Mouse (Mus musculus): Measurements from ENCODE around the gene Tll2. TPM values are rescaled to one million over a fixed set of nuclear protein-coding genes. Genes with fewer than 3 reads are reported as not detected.
A peak's percentile ranks its signal among the peaks of the same experiment; 100 is the strongest.

Tll2 gene
- under 1 TPM; 0.54 to 0.61 TPM for total RNA-seq (2021)
- long read RNA-seq, experiment 1, result 0 reads
- long read RNA-seq, experiment 2, result 0 reads

GRCm38 (mm10) chr19:41206811-41207344 lies at the start of gene Tll2:
Tll2 (minus strand) TSS chr19:41206835.
- DNase-seq (ENCODE audit: low spot score in 2 of 2), result peak in 1 of 2 experiments; percentile 44

DNA sequence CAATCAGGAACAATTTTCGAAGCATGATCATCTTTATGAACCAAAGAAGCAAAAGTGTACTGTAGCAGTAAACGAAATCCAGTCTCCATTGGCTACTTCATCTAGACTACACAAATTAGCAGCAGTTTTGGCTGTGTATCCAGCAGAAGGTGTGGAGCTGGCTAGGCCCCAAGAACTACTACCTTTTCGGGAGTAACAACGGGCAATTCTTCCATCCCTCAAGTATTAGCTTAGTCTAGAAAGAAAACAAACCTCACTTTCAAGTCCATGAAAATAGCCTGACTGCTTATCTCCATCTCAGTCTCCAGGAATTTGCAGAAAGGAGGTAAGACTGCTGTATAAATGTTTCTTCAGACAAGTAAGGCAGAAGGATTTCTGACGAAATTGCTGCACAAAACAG lies 47.9 kb upstream of the Tll2 start:
- no peak for DNase-seq (ENCODE audit: low spot score in 2 of 2)

DNA sequence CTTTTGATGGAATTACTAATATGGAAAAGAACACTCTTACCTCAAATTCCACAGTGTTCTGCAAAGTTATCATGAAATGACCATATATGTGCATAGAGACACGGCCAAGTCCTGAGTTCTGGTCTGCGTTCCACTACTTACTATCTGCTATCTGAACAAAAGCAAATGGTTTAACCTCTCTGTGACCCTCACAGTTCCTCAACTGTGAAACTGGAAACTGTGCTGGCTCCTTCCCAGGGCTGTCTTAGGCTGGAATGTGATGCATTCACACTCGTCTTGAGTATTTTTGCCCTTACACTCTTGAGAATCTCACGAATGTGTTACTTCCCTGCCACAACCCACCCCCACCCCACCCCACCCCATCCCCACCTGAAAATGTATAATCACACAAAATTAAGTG lies 42.3 kb upstream of the Tll2 start:
- DNase-seq (ENCODE audit: low spot score in 2 of 2), result no peak

DNA sequence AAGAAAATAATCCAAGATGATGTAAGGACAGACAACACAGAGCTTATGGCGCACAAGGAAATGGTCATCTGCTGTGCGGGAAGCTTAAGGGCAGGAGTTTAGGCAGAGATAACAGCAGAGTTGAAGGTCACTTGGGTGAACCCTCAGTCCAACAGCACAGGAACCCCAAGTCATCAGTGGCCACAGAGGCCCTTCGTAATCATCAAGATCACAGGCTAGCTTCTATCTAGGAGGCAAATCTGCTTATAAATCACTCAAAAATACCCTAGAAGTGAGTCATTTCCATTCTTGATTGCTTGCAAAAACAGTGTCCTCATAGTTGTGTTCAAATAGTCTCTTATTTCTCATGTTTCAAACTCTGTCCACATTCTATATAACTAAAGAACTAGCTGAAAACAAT lies 41.6 kb upstream of the Tll2 start:
- DNase-seq (ENCODE audit: low spot score in 2 of 2), result no peak

GRCm38 (mm10) chr19:41246271-41246670 lies 39.6 kb upstream of the Tll2 start:
- DNase-seq (ENCODE audit: low spot score in 2 of 2), result no peak

GRCm38 (mm10) chr19:41244581-41244980 lies 37.9 kb upstream of the Tll2 start:
- peak in 1 of 2 experiments; percentile 41 for DNase-seq (ENCODE audit: low spot score in 2 of 2)

DNA sequence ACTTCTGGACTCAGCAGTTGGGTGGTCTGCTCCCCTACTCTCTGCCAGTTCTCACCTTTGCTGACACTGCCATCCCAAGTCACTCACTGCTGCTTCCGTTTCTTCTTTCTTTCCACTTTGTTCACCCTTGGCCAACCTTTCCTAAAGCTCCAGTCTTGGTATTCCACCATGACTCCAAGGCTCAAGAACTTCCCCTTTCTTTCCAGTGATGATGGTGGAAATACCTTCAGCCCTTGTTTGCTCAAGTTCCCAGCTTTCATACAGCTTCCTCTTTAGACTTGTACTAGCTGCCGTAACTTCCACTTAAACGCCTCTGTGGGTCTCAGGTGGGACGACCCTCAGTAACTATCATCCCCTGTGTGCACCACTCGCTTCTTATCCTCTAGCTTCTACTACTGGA lies 35.4 kb upstream of the Tll2 start:
- no peak for DNase-seq (ENCODE audit: low spot score in 2 of 2)

DNA sequence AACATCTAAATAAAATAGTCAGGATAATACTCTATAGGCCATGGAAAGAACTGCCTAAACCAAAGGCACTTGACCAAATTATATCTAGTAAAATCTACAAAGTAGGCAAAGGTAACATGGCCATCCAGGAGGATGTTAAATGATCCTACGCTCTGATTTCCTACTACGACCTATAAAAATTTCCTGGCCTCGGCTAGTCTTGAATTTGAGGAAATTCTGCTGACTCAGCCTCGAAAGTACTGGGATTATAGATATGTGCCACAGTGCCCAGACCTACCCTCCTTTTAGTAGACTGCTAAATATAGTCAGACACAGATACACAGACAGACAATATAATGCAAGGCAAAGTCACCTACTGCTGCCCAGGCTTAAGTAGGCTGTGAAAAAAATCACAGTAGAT lies 27.1 kb upstream of the Tll2 start:
- DNase-seq (ENCODE audit: low spot score in 2 of 2), result no peak

DNA sequence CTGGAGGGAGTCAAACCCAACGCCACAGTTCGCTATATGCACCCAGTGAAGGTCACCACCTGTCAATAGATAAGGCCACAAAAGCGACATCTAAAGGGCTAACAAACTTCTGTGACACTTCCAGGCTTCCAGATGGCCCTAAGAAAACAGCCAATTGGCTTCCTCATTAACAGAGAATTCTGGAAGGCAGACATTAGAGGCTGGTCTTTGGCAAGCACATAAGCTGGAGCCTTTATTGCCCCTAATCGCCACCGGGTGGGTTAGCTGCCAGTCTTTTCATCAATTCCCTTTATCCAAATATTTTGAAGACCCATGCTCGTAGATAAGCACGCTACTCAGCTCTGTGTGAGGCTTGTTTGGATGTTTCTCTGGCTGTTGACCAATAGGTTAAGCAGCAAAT lies 1.7 kb upstream of the Tll2 start:
- no peak for DNase-seq (ENCODE audit: low spot score in 2 of 2)

DNA sequence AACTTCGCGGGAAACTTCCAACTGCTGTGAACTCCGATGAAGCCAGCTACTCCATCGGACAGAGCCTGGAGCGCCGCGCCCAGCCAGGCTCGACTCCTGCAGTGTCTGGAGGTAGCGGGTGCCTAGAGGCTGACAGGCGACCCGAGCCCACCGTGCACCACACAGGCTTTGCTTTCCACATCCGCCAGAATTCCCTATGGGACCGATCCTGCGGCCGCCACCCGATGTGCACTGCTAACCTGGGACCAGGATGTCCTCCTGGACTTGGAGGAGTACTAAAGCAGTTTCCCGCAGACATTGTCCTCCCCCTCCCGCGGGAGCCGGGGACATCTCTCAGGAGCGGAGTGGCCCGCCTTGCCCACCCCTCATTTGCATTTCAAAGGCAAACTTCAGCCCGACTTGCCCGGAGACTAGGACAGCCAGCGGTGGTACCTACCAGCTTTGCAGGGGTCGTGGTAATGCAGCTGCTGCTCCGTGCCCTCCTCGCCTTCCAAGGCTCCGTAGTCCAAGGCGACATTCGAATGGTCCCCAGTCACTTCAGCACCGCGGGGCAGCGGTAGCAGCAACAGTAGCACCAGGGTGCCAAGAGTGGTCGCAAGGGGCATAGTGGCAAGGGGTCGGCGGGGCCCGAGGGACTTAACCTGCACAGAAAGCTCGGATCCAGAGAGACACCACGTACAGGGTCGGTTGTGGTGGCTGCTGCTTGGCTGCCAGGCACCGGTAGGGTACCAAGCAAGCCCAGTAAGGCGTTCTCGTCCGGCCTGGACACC lies 409 bp downstream of the Tll2 start:
- DNase-seq (ENCODE audit: low spot score in 2 of 2), result no peak

GRCm38 (mm10) chr19:41204159-41205081 lies 2.2 kb downstream of the Tll2 start:
- no peak for DNase-seq (ENCODE audit: low spot score in 2 of 2)

DNA sequence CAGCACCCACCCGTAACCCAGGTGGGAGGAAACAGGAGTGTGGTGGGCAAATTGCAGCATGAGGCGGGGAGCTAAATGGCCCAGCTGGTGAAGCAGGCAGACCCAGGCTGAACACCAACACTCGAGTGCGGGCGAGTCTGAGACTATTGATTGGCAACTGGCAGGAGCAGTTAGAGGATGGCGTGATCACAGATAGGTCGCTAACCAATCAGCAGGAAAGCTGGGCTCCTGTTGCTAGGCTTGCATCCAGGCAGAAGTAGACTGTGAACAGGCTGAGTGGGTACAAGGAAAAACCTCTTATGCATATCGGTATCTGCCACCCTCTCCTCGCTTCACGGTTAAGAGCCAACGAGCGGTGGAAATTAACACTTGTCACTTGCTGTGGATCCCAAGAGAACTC lies 9.0 kb downstream of the Tll2 start:
- no peak for DNase-seq (ENCODE audit: low spot score in 2 of 2)

GRCm38 (mm10) chr19:41193379-41193778 lies 13.3 kb downstream of the Tll2 start:
- no peak for DNase-seq (ENCODE audit: low spot score in 2 of 2)

DNA sequence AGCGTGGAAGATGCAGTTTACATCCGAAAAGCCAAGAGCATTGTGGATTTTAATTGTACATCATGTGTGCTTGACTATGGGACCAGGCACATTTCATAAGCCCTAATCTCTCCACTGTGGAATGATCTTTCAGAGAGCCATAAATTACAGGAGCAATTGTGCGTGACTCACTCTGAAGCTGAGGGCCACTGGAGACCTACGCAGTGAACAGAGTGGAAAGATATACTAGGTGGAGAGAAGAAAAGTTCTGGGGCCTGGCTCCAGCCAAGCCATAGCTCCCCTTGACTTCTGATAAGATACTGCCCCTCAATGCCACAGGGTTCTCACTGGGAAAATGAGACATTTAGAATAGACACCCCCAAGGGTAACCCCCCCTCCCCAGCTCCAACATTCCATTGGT lies 13.7 kb downstream of the Tll2 start:
- no peak for DNase-seq (ENCODE audit: low spot score in 2 of 2)

- DNase-seq (ENCODE audit: low spot score in 2 of 2), result no peak
Observed at GRCm38 (mm10) chr19:41191724-41192123, 14.9 kb downstream of the Tll2 start.

DNA sequence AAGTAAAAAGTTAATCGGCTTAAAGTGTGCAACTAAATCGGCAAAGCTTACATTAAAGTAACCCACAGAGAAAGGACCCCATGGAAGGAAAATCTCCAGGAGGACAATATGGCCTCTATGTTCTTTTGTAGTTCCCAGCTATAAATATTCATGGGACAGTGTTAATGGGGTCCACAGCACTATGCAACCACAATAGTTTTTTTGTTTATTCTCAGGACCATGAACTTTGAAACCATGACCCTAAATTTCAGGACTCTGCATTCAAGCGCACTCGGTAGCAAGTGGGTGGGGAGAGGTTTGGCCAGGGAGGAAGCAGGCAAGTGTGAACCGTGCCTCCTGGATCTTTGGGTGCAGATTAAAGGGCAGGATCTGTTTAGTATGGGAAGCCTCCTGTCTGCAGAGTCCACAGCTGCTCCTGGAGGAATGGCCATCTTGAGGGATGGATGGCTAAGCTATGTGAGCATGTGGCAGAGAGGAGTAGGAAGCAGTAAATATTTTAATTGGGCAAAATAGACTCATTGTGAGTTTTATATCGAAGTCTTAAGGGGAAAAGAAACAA lies 15.7 kb downstream of the Tll2 start:
- DNase-seq (ENCODE audit: low spot score in 2 of 2), result no peak

GRCm38 (mm10) chr19:41177331-41177730 lies 29.3 kb downstream of the Tll2 start:
- no peak for DNase-seq (ENCODE audit: low spot score in 2 of 2)

DNA sequence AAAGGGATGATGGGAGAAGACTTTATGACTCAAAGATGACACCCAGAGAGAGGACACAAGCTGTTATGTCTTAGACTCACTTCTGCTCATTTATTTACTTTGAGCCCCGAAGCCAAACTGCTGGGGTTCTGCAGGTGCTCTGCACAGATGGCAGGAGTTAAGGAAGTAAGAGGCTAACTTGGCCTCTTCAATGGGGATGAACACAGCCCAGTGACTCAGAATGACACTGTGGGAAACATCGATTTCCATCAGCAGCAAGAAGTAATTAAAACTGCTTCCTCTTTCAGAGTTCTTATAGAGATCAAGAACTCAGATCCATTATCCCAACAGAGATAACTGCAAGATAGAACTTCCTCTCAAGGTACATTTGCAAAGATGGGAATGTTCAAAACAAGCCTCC lies 29.8 kb downstream of the Tll2 start:
- no peak for DNase-seq (ENCODE audit: low spot score in 2 of 2)

- DNase-seq (ENCODE audit: low spot score in 2 of 2), result no peak
Observed at GRCm38 (mm10) chr19:41165914-41166235, 40.8 kb downstream of the Tll2 start.

GRCm38 (mm10) chr19:41165144-41165913 lies 41.3 kb downstream of the Tll2 start:
- no peak for DNase-seq (ENCODE audit: low spot score in 2 of 2)

All from gastrocnemius, postnatal 4 days (tissue).